Mouse (Mus musculus) spleen, postnatal 4 days (tissue): ENCODE measurements at regions not wholly inside any gene's neighbourhood (a gene's known extent, or its start where the extent isn't known, plus 50 kb on each side); places are given as distances from the start of the nearest gene placed in this dataset.
"Not testable (repeated sequence)": the region's sequence is repeated elsewhere in the genome, so short reads cannot be mapped to it uniquely, and the experiment has no call there.

Experiments used
- DNase-seq, 2 experiments: peaks; one replicate each; pipeline ENCODE4 v3.0.0; 2022; ENCODE audit warnings: low spot score in 2 of 2

DNA sequence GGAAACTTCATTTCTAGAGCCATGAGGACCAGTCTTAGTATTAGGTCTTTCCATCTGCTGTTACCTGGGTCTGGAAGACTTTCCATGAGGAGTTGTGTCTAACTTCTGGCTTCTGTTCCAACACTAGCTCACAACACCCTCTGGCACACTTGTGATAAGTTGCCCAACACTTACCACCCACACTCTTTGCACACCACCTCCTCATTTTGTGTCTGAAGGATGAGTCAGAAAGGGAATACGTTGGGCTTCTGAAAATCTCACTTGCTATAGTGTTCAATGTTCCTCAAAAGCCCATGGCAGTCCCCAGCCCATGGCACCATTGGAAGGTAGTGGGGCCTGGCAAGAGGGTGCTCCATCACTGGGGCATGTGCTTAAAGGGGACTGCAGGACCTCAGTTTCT, 161.5 kb downstream of the Cartpt start:
- no peak for DNase-seq

DNA sequence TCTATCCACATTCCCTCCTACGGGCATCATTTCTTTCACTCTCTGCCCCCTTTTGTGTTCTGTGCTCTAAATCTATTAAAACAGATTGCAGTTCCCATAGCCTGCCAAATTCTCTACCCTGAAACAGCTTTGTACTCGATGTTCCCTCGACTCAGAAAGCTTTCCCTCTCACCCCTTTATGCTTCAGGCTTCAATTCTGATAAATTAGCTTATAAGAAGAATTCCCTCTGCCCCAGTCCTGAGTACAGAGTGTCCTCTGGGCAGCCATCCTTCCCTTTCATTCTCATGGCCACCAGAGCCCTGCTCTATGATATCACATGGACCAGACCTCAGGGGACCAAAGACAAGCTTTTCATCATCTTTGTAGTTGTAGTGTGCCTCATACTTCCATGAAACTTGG, 163.6 kb downstream of the Cartpt start:
- no peak for DNase-seq

DNA sequence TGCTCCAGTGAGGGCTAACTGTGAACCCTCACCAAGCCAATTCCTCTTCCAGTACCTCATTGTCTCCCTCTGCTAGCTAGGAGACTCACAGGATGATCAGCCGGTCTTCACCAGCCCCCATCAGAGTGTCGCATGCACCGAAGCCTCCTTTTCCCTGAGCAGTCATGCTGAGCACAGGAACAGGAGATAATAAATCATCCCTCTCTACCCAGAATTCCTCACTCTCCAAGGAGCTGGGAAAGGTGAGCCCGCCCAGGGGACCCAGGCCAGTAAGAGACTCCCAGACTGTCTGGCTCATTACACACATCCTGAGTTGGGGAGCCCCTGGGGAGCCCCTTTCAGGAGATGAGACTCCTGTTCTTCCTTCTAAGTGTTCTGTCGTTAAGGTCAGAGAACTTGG, 171.7 kb downstream of the Cartpt start:
- DNase-seq: no peak

DNA sequence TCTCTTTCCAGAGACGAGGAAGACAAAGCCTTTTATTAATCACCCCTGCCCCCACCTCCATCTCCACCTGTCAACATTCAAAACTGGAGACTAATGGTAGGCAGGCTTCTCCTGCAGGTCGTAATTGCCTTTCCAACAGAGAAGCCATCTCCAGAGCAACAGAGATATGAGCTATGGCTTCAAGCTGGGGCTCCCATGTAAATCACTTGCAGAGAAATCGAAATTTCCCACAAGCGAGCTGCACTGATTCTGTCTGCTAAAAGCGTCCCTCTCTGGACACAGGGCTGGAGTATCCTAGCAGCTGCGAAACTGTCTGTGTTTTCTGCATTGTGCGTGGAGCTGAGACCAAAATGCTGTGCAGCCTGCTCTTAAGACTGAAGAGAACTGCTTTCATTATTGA, 176.6 kb downstream of the Cartpt start:
- DNase-seq: no peak

DNA sequence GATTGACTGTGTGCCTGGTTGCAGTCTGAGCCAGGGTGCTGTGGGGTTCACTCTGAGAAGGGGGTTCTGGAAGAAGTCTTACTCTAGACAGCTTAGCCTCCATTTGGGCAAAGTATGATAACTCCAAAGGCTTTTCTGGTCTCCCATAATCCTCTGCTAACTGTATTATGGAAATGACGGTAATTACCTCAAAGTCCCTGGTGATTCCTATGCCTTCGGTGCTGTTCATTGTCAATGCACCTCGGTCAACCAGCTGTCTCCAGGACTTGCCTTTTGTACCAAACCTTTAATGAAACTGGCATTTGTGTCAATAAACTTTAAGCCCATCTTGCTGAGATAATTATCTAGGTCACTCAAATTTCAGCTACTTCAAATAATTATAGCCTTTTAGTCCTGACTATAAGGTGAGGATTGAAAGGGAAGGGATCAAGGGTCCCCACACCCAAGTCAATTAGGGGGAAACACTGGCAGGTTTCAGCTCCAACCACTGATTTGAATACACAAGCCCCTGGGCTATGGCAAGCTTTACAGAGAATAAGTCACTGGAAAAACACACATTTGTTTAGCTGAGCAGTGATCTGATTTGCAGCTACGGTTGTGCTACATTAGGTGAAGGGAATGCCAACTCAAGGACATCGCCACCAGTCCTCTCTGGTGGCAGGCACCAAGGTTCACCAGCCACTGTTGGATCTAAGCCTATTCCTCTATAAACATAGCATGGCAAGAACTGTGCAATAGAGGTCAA, 177.5 kb downstream of the Cartpt start:
- DNase-seq: no peak

DNA sequence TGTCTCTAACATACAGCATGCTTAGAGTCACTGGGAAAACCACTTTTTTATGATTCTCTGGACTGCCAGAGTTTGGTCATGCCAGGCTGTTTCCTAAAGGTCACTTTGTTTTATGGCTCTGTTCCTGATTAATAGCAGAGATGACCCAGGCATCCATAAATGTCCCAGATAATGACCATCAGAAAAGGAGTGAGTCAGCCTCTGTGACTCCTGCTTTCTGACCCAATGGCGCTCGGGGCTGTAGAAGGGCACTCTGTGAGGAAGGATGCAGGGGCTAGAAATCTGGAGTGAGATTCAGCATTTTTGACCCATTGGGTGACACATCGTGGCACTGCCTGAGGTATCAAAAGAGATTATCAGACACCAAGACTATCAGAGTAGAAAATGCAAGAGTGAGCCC, 180.3 kb downstream of the Cartpt start:
- no peak for DNase-seq

DNA sequence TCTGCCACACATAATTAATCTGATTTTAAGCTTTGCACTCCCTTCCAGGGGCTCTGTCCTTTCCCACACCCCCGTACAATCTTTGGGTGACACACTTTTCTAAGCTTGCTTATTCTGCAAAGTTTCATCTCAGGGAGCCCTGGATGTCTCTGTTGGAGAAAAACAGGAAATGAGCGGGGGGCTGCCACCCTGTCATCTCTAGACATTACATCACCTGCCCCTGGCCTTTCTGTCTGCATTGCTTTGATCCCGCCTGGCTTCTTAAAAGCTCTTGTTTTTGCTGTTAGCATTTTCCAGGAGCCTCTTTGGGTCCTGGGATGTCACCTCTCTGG, 180.2 kb upstream of the Map1b start:
- peak in 1 of 2 experiments; percentile 32 for DNase-seq

DNA sequence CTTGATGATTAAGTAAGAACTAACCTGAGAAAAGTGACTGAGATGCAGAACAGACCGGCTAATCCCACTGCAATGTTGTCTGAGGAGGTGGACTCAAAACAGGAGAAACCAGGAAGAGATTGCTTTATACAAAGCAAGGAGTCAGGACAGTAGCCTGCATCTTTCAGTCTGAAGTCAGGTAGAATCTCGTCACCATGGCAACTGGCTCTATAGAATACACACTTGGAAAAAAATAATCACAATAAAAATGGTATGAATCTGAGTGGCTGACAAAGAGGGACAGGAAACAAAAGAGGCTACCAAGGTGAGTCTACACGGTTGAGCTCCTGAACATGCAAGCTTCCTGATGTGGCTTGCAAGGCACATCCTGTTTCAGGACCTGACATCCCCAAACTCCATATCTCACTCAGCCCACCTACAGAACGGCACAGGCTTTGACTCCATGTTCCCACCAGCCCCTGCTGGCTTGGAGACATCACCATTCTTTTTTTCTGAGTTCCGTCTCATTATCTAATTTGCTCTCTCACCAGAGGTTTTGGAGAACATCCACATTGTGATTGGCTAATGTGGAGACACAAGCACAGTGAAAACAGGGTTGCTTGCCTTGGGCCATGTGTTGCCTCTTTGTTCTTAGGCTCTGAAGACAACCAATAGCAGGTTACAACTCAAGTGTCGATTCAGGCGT, 179.7 kb upstream of the Map1b start:
- peak in 1 of 2 experiments; percentile 16 for DNase-seq

DNA sequence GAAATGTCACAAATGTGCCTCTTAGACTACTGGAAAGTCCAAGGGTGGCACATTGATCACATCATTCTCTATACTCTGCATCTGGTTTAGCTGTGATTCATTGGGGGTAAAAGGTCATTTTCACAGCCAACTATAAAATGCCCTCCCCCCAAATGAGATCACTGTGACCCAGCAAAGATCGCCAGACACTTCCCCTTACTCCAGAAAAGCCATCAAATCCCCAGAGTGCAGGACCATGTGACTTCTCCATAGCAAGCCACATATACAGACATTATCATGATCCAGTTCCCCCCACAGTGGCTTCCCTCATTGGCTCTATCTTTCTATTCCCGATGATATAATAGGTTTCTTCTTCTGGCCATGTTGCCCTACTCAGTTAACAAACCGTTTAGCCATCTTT, 163.6 kb upstream of the Map1b start:
- DNase-seq: no peak

DNA sequence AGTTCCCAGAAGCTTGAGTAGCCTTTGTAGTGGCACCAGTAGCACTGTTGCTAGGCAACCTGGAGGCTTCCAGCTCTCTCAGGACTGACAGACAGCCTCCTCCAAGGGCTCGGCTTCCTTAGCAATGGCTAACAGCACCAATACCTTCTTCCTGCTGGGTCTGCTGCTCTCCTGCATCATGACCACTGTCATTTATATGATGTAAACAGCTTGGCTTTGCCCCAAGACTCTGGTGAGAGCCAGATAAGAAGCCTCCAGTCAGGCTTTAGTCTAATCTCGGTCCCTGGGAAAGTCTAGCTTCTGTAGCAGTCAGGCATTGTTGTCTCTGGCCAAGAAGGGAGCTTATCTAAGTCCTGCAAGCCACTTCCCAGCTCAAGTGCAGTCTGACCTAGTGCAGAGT, 163.1 kb upstream of the Map1b start:
- peak in 1 of 2 experiments; percentile 13 for DNase-seq

DNA sequence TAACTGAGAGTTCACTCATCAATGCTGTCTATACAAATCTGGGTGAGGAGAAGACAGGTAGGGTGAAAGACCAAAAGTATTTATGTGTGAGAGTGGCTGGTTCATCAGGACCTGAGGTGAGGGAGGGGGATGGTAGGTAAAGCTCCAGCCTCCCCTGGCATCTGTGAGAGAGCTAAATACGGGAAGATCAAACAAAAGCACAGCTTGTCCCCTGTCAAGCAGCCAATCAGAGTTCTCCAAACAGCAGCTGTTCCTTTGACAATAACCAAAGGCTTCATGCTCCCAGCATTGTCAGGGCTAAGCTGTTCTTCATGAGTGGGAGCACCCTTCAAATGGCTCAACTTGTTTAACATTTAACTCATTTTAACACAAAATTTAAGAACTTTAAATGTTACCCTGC, 160.1 kb upstream of the Map1b start:
- no peak for DNase-seq

DNA sequence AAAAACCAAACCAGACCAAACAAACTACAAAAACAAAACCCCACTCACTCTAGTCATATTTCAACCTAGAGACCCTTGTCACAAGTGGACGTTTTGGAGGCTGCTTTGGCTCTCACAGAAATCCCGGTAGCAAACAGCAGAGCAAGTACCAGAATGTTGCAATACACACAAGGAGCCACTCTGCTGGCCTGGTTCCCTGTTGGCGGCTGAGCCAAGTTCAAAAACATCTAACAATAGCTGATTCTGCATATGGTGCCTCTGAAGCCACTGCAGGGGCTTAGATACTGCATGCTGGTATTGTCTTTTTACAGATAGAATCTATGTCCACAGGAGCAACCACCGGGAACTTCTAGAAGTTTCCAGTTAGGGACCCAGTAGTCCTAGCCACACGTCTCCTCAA, 159.6 kb upstream of the Map1b start:
- no peak for DNase-seq

DNA sequence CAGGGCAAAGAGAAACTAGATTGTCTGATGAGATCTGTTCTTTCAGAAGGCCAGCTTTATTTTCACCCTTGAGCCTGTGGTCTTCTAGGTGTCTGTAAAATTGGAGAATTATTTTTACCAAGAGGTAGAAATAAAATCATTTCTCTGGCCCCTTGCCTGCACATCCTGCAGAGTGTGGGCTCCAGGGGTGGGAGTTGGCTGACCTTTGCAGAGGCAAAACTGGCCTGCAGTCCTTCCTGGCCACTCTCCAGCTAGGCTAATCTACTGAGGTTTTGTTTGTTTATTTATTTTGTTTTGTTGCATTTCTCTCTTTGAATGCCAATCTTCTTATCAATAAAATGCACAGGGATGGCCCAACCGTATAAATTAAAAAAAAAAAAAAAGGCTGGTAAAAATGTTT, 156.4 kb upstream of the Map1b start:
- no peak for DNase-seq

DNA sequence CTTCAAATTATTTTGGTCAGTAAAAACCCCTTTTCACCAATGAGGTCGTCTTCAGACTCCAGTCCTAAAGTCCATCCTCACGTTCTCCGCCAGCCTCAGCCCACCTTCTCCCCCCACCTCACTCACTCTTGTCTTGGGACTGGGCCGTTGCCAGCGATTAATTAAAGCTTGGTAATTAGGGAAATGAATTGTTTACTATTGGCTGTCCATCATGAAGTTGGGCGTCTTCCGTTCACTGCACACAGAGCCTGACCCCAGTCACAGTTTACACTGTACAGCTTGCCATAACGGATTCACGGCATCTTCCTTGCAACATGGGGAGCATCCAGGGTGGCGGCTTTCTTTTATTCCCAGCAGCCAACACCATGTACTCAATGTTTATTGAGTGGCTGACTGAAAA, 155.4 kb upstream of the Map1b start:
- DNase-seq: no peak

DNA sequence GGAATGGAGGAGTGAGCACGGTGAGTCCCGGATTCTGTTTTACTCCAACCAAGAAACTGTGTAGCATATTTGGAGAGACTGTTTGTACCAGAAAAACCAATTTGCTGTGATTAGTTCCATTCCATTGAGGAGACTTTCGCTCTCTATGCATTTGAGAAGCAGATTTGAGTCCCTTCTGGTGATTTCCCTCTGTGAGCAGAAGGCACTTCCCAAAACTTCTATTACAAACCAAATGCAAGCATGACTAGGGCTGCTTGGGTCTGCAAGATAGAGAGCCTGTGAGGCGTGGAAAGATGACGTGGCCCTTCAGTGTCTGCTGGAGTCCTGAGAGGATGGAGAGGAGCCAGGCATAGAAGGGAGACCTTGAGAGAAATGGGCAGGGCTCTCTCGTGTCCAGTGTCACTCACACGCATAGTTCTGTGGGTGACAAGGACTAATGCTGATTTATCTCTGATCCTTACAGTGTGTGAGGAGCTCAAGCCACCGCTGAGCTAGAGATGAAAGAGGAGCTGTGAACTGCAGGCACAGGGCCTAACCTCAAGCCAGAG, 153.7 kb upstream of the Map1b start:
- DNase-seq: no peak

DNA sequence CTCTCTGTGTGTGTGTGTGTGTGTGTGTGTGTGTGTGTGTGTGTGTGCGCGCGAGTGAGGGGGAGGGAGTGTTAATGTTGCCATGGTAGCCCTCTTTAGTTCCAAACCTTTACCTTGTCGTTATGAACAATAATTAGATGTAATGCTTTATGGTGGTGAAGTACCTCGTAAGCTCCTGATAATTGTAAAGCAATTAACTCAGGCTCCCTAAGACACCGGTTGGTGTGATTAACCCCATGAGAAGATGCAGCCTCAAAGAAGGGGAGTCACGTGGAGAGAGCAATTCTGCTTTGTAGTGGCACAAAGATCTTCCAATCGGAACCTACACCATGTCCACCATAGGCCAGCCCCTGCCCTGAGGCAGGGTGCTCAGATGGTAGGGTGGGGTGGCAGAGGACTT, 152.3 kb upstream of the Map1b start:
- DNase-seq: no peak

DNA sequence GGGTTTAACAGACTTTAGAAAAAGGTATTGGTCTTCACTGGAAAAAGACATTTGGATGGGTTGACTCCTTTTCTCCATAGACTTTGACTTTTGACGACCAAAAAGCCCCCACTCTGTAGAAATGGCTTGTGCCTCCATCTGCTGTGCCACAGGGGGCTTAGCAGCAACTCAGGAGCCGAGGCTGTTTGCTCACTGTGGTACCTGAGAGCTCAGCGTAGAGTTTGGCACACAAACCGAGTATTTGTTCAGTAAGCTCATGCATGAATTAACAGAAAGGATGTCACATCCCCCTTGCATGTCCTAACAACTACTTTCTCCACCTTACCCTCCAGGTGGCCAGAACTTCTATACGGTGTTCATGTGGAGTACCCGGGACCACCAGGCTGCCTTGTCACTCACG, 149.7 kb upstream of the Map1b start:
- DNase-seq: no peak

DNA sequence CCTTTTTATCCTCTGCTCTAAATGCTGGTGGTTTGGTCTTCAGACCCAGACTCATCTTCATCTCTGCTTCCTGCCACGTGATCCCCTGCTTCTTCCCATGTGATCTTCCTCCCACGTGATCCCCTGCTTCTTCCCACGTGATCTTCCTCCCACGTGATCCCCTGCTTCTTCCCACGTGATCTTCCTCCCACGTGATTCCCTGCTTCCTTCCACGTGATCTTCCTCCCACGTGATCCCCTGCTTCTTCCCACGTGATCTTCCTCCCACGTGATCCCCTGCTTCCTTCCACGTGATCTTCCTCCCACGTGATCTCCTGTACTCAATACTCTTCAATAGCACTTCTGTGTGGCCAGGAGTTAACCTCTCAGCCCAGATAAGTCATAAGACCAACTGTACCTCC, 147.1 kb upstream of the Map1b start:
- DNase-seq: not testable (repeated sequence)

DNA sequence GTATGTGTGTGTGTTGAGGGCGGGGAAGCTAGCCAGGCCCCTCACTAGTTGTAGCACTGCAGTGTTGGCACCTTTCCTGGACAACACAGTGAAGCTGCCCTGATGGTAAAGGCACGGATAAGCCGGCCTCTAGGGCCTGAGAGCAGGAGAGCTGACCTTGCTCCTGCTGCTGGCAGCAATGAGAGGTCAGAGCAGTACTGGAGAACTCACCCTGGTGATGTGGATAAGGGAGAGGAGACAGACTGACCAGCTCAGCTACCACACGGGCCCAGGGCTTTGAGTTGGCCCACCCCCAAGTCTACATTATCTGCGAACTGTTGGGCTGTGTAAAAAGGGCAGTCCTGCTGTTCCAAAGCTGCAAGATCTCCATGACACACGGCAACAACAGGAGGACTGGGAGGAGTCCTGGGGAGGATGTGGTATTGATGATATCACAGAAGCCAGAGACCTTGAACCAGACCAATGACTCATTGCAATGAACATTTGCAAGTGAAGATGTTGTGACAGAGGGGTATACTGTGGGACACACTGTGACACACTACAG, 131.4 kb upstream of the Map1b start:
- DNase-seq: no peak

DNA sequence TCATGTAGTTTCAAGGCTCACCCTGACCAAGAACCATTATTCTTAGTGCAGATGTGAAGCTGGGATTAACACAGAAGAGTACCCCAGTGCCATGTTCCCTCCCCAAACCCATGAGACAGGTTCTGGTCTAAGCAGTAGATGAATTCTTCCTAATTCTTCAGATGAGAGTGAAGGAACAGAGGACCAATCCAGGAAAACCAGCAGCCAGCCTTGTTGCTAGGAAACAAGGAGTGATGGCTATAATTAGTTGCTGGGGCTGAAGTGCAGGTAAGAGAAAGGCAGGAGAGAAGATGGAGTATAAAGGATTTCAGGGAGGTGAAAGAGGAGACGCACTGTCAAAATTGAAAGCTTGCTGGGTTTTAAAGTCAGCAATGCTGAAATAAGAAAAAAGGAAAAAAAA, 128.4 kb upstream of the Map1b start:
- DNase-seq: no peak

DNA sequence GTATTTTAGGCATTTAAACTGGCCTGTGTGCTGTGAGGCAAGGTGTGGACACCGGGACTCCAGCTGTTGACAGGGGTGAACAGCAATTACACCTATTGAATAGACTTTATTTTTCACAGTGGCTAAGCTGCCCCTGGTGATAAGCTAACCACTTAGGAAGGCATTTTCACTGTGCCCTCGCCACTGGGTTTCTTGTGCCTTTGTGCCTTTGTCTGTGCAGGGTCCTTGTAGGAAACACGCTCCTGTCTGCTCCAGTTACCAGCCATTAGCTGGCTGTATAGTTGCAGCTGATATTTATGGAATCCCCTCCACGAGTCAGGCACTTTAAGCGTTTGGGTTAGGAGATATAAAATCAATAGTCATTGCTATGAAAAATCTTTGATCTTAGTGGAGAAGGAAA, 126.5 kb upstream of the Map1b start:
- no peak for DNase-seq

DNA sequence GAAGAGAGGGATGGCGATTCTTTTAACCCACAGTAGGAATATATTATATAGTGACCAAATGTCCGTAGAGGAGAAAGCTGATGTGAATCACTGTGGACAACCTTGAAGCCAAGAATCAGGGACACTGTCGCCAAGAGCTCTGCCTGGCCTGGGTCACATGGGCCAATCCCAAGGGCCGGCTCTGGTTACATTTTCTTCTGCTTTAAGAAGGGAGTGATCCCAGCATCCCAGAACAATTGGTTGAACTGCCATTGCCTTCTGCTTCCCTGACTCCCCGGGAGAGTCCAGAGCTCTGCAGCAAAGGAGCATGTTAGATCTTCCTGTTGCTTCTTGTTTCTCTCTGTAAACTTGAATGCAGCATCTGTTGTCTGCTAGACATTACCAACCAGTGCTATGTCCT, 126.0 kb upstream of the Map1b start:
- no peak for DNase-seq
